Mouse (Mus musculus) urinary bladder, postnatal 25 days (tissue): ENCODE results near the gene Mark3.
"Not testable (repeated sequence)": the region's sequence is repeated elsewhere in the genome, so short reads cannot be mapped to it uniquely, and the experiment has no call there.

Source experiments
- DNase-seq: peaks from one replicate; pipeline ENCODE4 v3.0.0; 2022; ENCODE audit warnings: low spot score

The Mark3 gene

DNA sequence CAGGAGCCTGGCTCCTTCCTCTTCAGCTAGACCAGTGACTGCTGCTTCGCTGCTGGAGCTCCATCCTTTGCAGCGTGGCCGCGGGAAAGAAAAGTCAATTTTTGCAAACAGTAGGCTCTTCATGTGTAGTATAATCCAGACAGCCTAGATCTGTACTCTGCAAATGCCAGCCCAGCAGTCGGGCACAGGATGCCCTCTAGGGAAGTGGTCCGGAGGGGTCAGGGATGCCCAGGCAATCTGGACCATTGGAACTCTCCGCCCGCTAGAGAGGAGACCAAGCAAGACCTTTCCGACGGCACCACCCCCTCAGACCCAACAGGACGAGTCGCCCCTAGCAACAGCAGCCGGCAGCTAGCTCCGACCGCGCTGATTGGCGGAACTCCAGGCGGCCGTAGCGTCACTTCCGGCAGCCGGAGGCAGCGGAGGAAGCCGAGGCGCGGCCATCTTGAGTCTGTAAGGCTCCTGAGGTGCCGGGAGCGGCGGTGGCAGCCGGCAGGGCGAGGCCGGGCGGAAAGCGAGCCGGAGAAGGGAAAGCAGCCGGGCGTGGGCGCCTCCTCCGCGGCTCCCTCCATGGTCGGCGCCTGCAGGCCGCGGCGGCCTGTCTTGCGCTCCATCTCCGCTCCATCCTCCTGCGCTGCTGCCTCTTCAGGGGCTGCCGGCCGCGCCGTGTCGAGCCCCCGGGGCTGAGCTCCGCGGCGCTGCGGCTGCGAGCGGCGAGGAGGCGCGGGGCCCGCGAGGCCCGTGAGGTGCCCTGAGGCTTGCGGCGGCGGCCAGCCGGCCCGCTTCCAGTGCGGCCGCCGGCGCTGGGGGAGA, at the start of gene Mark3:
Gene Mark3 (plus strand): TSS at position 450 of the 813 bp plus-strand sequence.
- peak; percentile 94 for DNase-seq

DNA sequence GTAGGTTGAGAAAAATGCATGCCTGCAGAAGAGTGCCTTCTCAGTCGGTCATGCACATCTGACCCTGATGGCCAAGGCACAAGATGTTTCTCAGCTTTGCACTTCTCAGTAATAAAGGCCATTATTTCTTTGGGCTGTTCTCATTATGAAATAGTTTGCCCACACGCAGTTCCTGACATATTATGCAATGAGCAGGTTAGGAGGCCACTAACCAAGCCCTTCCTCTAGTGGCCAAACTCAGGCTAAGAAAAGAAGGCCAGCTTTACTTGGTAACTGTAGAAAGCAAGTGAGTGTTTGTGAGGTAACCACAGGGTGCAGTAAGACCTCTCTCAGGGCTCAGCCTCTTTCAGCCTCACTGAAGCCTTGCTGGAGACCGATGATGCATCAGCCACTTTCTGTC, 49.4 kb upstream of the Mark3 start:
- DNase-seq: no peak

DNA sequence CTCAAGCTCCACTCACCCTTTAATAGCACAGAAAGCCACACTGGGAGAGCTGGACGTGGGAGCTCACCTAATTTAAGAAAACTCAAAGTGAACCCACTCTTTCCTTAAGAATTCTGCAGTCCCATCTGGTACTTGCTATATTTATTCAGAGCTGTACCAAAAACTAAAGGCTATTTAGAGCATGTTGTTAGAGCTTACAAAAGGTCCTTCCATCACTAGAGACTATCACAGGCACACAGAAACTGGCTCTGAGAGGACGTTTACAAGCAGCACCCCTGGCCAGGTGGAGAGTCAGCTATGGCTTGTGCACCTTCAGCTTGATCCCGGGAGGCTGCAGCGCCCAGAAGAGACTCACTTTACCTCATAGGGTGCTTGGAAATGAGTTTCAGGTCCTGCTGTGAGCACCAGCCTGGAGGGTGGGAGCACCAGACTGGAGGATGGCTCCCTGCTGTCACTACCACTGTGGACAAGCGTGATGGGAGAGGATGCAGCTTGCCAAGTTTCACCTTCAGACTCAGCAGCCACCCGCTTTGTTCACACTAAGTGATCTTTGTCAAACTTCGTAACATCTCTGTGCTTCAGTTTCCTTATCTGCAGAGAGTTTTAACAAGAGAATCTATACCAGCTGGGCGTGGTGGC, 46.6 kb upstream of the Mark3 start:
- no peak for DNase-seq

DNA sequence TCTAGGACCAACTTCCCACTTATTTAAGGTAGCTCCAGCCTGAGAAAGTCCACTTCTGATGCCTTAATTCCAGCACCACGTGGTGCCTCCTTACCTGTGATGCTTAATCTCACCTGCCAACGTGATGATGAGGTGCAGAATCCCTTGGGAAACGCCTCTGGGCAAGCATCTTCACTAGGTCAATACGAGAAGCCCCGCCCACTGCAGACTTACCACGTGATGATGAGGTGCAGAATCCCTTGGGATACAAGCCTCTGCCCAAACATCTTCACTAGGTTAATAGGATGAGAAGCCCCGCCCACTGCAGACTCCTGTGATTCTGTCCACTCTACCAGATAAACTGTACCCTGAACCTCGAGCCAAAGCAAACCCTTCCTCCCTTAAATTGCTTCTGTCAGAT, 45.1 kb upstream of the Mark3 start:
- no peak for DNase-seq

DNA sequence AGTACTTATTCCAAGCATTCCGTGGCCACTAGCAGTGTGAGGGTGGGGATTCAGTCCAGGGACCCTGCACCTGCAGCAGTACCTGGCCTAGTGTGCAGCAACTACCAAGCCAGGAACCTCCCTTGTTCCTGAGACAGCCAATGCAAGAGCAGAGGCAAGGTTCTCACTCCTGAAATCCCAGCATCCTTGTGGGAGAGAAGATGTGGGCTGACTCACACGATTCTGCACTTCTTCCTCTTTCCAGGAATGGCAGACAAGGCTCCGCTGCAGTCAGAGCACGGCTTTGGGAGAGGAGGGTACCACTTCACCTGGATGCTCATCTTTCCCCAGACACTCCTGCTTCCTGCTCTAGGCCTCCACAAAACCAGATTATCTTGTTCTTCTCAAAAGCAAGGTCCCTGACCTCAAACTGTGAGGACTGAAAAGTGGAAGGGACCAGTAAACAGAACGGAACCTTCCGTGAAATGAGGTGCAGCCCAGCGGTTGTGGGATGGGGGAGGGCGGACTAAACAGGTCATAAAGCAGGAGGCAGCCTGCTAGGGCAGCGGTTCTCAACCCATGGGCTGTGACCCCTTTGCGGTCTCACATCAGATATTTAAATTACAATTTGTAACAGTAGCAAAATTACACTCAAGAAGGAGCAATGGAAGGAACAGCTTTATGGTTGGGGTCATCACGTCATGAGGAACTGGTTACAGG, 41.1 kb upstream of the Mark3 start:
- no peak for DNase-seq

DNA sequence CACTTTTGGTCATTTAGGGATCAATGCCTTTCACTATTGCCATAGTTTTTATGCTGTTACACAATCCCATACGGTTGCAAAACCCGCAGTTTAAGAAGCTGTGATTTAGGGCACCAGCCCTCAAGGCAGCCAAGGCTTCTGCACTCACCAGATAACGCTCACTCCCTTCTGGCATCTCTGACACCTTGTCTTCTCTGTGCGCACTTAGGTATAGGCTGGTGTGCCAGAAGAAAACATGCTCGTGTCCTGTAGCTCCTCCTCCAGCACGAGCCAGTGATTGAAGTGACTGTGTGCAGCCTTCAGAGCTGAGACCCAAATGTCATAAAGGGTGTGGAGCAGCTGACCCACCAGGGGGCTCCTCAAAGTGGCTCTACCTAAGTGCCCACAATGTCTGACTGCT, 39.0 kb upstream of the Mark3 start:
- DNase-seq: no peak

DNA sequence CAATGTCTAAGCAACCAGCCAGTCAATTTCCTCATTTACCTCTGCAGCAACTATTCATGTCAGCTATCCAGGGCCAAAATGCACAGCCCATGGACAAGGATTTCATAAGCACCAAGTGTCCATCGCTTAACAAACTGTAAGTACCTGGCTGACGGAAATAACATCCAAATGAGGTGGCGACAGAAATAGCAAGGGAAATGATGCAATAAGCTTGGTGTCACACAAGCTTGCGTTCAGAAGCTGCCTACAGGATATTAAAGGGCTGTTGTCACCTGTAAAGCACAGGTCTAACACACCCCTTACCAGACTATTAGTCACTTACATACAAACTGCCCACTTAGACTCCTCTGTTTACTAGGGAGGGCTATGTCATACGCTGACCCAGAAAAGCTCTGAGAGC, 38.6 kb upstream of the Mark3 start:
- no peak for DNase-seq

DNA sequence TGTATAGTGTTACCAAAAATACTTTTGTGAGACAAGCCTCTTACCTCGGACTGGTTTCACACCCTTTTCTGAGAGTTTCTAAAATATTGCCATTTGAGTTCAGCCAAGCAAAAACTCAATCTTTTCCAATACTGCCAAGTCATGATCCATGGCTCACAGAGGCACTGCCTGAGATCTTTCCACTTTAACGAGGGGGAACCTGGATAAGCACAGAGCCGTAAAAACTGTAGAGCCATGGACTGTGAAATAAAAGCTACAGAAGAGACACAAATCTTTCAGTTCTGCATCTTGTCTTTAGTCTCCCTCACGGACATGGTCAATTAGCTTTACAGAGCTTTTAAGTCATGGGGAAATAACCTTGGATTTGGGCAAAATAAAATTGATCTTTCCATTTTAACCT, 37.6 kb upstream of the Mark3 start:
- DNase-seq: no peak

DNA sequence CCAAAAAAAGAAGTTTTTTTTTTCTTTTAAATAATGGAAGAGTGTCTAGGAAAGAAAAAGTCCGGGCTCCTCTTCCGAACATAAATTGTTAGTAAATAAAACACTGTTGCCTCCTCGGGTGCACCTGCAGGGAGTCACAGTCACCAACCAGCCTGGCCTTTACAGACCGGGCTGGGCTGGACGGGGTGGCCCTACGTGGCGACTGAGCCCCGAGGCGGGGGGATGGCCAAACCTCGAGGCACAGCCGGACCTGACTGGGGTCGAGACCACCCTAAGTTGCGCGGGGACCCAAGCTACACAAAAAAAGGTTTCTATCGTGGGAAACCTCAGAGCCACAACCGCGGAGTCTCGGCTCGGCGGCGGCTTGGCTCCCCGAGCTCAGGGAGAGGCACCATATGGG, 37.0 kb upstream of the Mark3 start:
- peak; percentile 51 for DNase-seq

DNA sequence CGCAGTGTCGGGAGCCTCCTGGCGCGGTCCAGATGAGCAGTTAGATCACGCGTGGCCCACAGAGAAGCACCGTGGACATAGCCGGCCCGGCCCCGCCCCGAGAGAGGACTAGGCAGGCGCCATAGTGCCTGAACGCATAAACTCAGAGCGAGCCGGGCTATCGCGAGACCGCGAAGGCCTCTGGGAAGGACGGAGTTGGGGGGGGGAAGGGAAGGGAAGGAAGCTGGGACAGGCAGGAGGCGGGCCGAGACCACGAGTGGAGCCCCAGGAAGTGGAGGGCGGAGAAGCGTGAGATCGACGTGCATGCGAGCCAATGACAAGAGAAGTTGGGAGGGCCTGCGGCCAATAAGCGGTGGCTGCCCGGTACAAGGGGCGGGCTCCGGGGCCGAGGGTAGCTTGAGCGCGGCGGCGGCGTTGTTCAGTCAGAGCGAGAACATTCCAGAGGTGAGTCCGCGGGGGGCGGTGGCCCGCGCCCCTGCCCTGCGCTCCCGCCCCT, 36.5 kb upstream of the Mark3 start, which contains the start of gene Eif5:
Gene Eif5 (plus strand): TSS at position 221 of the 496 bp plus-strand sequence.
- DNase-seq: peak; percentile 99

DNA sequence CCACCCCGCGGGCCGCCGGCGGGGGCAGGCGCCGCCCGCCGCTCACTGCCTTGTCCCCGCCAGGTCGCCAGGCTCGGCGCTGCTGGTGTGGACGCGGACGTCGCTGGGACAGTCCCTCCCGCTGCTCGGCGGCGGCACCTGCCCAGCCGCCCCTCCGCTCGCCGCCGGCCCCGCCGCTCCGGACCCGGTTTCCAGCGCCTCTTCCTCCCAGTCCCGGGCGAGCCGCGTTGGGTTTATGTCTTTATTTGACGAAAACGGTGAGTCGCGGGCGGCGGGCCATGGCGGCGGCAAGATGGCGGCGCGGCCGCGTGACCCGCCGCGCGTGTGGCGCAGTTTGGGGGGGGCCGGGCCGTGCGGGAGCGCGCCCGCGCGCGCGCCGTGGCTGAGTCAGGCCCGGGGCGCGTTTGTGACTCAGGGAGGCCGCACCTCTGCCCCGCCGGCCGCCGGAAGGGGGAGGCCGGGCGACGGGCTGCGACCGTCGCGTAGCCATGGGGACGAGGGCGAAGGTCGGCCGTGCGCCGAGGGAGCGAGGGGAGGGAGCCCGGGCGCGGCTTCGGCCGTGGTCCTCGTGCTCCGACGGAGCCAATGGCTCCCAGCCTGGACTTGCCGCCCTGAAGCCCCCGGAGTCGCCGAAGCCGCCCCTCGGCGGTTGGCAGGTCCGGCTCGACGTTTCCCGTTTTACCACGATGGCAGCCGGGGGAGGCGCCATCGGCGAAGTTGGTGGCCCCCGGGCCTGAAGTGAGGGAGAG, 35.9 kb upstream of the Mark3 start:
- peak; percentile 85 for DNase-seq

DNA sequence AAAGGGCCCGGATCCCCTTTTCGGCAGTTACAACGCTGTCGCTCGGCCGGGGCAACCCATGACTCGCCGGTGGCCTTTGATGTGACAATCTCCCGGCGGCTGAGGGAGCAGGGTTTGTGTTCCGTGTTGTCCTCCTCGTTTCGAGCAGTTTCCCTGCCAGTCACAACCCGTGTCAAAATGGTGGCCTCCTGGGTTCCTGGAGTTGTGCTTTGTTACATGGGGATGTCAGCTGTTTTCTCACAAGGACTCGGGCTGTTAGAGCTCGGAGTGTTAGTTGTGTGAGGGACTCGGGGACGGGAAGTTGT, 35.3 kb upstream of the Mark3 start:
- DNase-seq: no peak

DNA sequence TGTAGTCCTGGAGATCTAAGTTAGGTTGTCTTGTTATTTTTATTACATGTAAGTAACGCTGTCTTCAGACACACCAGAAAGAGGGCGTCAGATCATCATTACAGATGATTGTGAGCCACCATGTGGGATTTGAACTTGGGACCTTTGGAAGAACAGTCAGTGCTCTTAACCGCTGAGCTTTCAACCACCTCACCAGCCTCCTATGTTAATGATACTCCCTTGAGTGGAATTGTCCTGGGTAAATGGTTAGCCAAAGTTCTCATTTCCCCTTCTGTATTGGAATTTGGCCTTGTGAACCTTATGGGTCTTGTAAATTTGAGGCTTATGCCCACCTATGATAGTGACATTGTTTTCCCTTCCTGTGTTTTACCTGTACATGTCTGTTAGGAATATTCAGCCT, 27.3 kb upstream of the Mark3 start:
- no peak for DNase-seq

DNA sequence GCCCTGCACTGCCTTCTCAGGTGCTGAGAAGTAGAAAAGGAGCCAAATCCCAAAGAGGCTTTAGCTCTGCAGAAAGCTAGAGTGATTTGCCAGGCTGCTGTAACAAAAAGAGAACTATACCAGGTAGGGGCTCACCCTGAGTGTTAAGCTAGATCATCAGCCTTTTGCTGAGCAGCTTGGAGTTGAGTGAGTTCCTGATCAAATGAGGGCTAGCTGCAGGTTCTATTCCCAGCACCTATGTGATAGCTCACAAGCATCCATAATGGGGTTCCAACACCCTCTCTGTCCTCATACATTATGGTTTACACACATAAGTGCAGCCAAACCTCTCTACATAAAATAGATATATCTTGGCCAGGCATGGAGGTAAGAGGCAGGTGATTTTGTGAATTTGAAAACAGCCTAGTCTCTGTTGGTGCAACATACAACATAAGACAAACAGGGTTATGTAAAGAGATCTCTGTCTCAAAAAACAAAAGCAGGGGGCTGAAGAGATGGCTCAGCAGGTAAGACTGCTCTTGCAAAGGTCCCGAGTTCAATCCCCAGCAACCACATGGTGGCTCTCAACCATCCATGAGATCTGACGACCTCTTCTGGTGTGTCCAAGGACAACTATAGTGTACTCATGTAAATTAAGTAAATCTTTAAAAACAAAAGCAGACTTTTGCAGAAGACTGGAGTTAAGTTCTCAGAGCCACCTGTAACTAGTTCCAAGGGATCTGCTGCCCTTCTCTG, 25.6 kb upstream of the Mark3 start:
- no peak for DNase-seq

DNA sequence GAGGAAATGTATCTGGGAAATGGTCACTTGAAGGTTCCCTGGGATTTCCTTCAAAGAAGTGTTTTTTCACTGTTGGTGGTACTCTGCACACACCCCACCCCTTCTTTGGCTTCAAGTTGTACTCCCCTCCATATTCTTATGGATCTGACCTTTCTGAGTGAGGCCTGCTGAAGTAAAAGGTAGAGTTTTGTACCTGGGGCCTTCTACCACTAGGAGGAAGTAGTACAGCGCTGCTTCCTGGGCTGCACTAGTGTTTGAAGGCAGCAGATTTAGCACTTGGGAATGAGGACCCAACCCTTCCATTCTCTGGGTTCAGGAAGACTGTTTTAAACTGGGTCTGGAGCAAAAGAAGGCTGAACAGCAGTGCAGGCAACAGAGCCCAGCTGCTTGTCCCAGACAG, 23.6 kb upstream of the Mark3 start:
- no peak for DNase-seq

DNA sequence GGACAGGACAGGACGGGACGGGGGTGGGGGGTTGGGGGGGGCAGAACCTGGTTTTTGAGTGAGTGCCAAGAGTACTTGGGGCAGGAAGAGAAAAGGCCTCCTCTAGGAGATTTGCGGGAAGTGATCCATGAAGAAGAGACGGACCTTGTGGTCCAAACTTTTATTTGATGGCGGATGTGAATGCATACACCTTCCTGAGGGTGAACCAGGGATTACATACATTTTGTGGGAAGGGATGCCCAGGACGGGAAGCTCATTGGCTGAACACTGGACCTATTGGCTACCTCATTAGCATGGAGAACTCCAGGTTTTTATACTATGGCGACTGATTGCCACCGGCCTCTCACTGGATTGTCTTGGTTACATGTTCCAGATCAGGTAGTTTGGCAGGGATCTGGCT, 22.0 kb upstream of the Mark3 start:
- DNase-seq: no peak

DNA sequence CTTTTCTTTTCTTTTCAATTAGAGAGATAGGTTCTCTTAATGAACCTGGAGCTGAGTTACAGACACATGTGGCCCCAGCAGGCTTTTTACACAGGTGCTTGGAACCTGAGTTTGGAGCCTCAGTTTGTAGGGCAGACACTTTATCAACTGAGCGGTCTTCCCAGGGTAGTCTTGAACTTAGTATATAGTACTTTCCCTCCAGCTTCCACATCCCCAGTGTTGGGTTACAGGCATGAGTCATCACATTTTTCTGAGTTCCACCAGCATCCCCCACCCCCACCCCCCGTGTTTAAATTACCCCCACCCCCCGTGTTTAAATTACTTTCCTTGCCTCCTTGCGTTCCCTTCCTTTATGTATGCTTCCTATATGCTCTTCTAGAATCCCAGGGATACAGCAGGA, 19.0 kb upstream of the Mark3 start:
- no peak for DNase-seq

DNA sequence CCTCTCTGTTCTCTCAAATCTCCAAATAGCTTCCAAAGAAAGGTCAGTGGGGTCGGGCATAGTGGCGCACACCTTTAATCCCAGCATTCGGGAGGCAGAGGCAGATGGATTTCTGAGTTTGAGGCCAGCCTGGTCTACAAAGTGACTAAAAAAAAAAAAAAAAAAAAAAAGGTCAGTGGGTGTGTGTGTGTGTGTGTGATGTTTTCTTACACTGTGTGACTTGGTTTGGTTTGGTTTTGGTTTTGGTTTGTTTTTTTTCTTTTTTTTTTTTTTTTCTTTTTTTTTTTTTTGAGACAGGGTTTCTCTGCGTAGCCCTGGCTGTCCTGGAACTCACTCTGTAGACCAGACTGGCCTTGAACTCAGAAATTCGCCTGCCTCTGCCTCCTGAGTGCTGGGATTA, 18.4 kb upstream of the Mark3 start:
- not testable (repeated sequence) for DNase-seq

DNA sequence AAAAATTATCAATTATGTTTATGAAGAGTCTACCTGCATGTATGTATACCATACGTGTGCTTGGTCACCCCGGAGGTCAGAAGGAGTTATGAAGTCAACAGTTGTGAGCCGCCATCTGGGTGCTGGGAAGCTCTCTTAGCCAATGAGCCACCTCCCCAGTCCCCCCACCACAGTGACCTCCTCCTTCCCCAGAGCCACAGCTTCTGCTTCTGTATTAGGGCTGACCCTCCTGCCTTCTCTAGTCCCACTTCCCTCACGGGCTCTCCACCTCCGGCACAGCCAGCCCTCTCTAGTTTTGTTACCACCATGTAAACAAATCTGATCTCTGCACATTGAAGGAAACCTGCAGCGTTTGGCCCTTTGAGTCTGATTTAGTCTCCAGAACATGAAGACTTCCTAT, 16.8 kb upstream of the Mark3 start:
- DNase-seq: no peak

DNA sequence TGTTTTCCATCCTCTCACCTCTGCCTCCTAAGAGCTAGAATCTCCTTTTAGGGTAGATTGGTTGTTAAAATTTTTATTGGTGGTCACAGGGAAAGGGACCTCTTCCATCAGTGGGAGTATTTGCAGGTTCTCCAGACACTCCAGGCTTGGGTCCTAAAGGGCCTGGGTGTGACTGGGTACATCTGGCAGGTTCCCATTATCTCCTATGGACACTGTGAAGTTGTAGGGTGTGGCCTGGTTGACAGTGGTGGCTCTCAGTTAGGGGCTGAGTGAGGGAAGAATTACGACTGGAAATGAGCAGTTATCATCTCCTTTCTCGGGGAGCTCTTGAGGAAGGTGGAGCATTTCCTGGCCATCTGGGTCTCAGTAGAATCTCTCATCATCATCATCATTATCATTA, 15.7 kb upstream of the Mark3 start:
- DNase-seq: no peak

DNA sequence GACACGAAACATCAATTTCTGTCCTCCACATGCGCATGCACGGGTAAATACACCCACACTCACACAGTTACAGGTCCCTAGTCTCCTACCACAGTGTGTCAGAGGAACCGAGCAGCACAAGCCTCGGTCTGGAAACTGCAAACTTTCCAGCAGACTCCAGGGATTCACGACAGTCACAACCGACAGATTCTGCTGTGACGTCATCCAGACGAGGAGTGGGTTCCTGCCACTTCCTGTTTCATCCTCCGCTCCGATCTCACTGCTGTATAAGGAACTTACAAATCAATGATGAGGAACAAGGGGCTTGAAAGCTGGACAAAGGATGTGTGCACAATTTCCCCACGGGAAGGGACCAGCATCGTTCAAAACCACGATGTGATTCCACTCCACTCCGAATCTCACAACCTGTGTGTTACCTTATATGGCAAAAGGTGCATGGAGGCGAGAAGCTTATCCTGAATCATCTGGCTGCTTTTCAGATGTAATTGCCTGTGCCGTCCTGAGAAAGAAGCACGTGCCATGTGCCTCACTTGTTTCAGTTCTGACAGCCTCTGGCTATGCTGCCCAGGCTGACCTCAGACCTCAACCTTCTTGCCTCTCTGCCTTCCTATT, 14.6 kb upstream of the Mark3 start:
- DNase-seq: no peak
